Comparison of ENCODE assay signal across 22 mouse cellular contexts in genomic region chr14:32536763-32537162, GRCm38 (mm10). TPM values are rescaled to one million over a fixed set of nuclear protein-coding genes. Genes with fewer than 3 reads are reported as not detected.
DNase-seq lines count a peak whose midpoint lies in the region; ATAC-seq and TF ChIP-seq lines count a peak whose summit lies in the region.
"Had no signal": no experiment of that assay in that cellular context is flagged by ENCODE, and none has a peak within 500 bp of the region (broad histone marks: within the 10 kb centered on the region; RNA-seq: fewer than 3 reads in every experiment).

No protein-coding gene starts in this region.

- 45% methylated on average over 9 of the region's 9 CpGs for WGBS in embryonic facial prominence, embryonic 13.5 days
- 89% methylated on average over 9 of the region's 9 CpGs for WGBS in embryonic facial prominence, embryonic 10.5 days
- 67% methylated on average over 9 of the region's 9 CpGs for WGBS in midbrain, postnatal 0 days
- WGBS in midbrain, embryonic 14.5 days = 90% methylated on average over 9 of the region's 9 CpGs
- WGBS in liver, postnatal 0 days (ENCODE audit: insufficient replicate concordance) = 83% methylated on average over 9 of the region's 9 CpGs

- H3K4me1 ChIP-seq in embryonic facial prominence, embryonic 13.5 days = peaks cover 25% of the 10 kb centered on the region
- H3K4me1 ChIP-seq in embryonic facial prominence, embryonic 10.5 days = peaks cover 16% of the 10 kb centered on the region
- no peaks in the 10 kb centered on the region for H3K4me1 ChIP-seq in midbrain, postnatal 0 days (ENCODE audit: insufficient read depth, low read length)
- 0 out of 2 replicates have a peak, but pooled peaks cover 12% of the 10 kb centered on the region for H3K4me1 ChIP-seq in midbrain, embryonic 14.5 days (ENCODE audit: control insufficient read depth, insufficient read depth, low read length)
- no peaks in the 10 kb centered on the region for H3K4me1 ChIP-seq in liver, postnatal 0 days (ENCODE audit: insufficient read depth)

- no peak for TF ChIP-seq EP300 in liver, postnatal 0 days (IDR thresholded peaks at IDR 0.05; ENCODE audit: low read depth)

- peaks cover 34% of the 10 kb centered on the region for H3K36me3 ChIP-seq in embryonic facial prominence, embryonic 13.5 days
- H3K36me3 ChIP-seq in embryonic facial prominence, embryonic 10.5 days (replicated peaks) = peaks cover 70% of the 10 kb centered on the region
- H3K36me3 ChIP-seq in midbrain, postnatal 0 days (ENCODE audit: insufficient read depth, low read length) = peaks cover 4% of the 10 kb centered on the region; the same call in 1 of the 2 replicates
- peaks cover 10% of the 10 kb centered on the region for H3K36me3 ChIP-seq in midbrain, embryonic 14.5 days (ENCODE audit: control insufficient read depth, insufficient read depth, low read length)
- peaks cover 1% of the 10 kb centered on the region for H3K36me3 ChIP-seq in liver, postnatal 0 days (replicated peaks; ENCODE audit: insufficient read depth, low read length)

- no peaks in the 10 kb centered on the region for H3K9me3 ChIP-seq in embryonic facial prominence, embryonic 13.5 days
- no peaks in the 10 kb centered on the region for H3K9me3 ChIP-seq in embryonic facial prominence, embryonic 10.5 days
- H3K9me3 ChIP-seq in midbrain, postnatal 0 days (ENCODE audit: low read length) = no peaks in the 10 kb centered on the region
- no peaks in the 10 kb centered on the region for H3K9me3 ChIP-seq in midbrain, embryonic 14.5 days (ENCODE audit: control insufficient read depth, low read length)
- no peaks in the 10 kb centered on the region for H3K9me3 ChIP-seq in liver, postnatal 0 days (ENCODE audit: low read length)
- H3K9me3 ChIP-seq: hindbrain, embryonic 15.5 days; liver, embryonic 15.5 days; midbrain, embryonic 12.5 days had no signal

- no peak overlapping the region for H3K4me3 ChIP-seq in embryonic facial prominence, embryonic 13.5 days
- no peak overlapping the region for H3K4me3 ChIP-seq in embryonic facial prominence, embryonic 10.5 days
- no peak overlapping the region for H3K4me3 ChIP-seq in midbrain, postnatal 0 days (ENCODE audit: low read depth, low read length)
- no peak overlapping the region for H3K4me3 ChIP-seq in midbrain, embryonic 14.5 days (replicated peaks; ENCODE audit: low read depth, low read length)
- H3K4me3 ChIP-seq in liver, postnatal 0 days (ENCODE audit: low read depth, low read length) = no peak overlapping the region
- H3K4me3 ChIP-seq: gastrocnemius, adult 2 months; heart, adult 2 months; hindbrain, embryonic 15.5 days; liver, embryonic 15.5 days; midbrain, embryonic 12.5 days had no signal

- H3K4me2 ChIP-seq in embryonic facial prominence, embryonic 13.5 days = no peak overlapping the region
- no peak overlapping the region for H3K4me2 ChIP-seq in midbrain, postnatal 0 days (ENCODE audit: low read depth, low read length, poor library complexity, severe bottlenecking)
- no peak overlapping the region for H3K4me2 ChIP-seq in midbrain, embryonic 14.5 days (ENCODE audit: low read length)
- no peak overlapping the region for H3K4me2 ChIP-seq in liver, postnatal 0 days (ENCODE audit: low read depth, low read length)
- H3K4me2 ChIP-seq: hindbrain, embryonic 15.5 days; liver, embryonic 15.5 days; midbrain, embryonic 12.5 days had no signal

- no peak for TF ChIP-seq CTCF in midbrain, postnatal 0 days (IDR thresholded peaks at IDR 0.05)
- TF ChIP-seq CTCF in liver, postnatal 0 days (IDR thresholded peaks at IDR 0.05; ENCODE audit: low read depth) = no peak

- peak overlapping the region; percentile 41 for H3K27ac ChIP-seq in embryonic facial prominence, embryonic 13.5 days
- no peak overlapping the region for H3K27ac ChIP-seq in embryonic facial prominence, embryonic 10.5 days (replicated peaks)
- no peak overlapping the region for H3K27ac ChIP-seq in midbrain, postnatal 0 days (ENCODE audit: low read depth, low read length)
- H3K27ac ChIP-seq in midbrain, embryonic 14.5 days (replicated peaks; ENCODE audit: low read depth, low read length) = no peak overlapping the region
- H3K27ac ChIP-seq in liver, postnatal 0 days (ENCODE audit: low read depth) = no peak overlapping the region
- H3K27ac ChIP-seq: gastrocnemius, adult 2 months; heart, adult 2 months; hindbrain, embryonic 15.5 days; liver, embryonic 15.5 days; macrophage; midbrain, embryonic 12.5 days; stomach, postnatal 0 days had no signal

- no peak for ATAC-seq in embryonic facial prominence, embryonic 13.5 days (ENCODE audit: insufficient number of reproducible peaks, insufficient read depth, low FRiP score, low TSS enrichment, low read depth)
- no peak for ATAC-seq in midbrain, postnatal 0 days (ENCODE audit: low FRiP score)
- ATAC-seq in midbrain, embryonic 14.5 days (ENCODE audit: low FRiP score, low TSS enrichment) = no peak
- ATAC-seq in liver, postnatal 0 days = no peak

- no peaks in the 10 kb centered on the region for H3K27me3 ChIP-seq in embryonic facial prominence, embryonic 13.5 days
- no peaks in the 10 kb centered on the region for H3K27me3 ChIP-seq in embryonic facial prominence, embryonic 10.5 days (replicated peaks; ENCODE audit: low read depth, poor library complexity, severe bottlenecking)
- H3K27me3 ChIP-seq in midbrain, postnatal 0 days (ENCODE audit: insufficient read depth, low read length) = no peaks in the 10 kb centered on the region
- no peaks in the 10 kb centered on the region for H3K27me3 ChIP-seq in midbrain, embryonic 14.5 days (ENCODE audit: control insufficient read depth, insufficient read depth, low read length)
- no peaks in the 10 kb centered on the region for H3K27me3 ChIP-seq in liver, postnatal 0 days (ENCODE audit: insufficient read depth, low read length)
- H3K27me3 ChIP-seq: hindbrain, embryonic 15.5 days; liver, embryonic 15.5 days; midbrain, embryonic 12.5 days had no signal

- no peak overlapping the region for H3K9ac ChIP-seq in embryonic facial prominence, embryonic 13.5 days
- no peak overlapping the region for H3K9ac ChIP-seq in midbrain, postnatal 0 days (replicated peaks; ENCODE audit: low read length, poor library complexity, severe bottlenecking)
- H3K9ac ChIP-seq in midbrain, embryonic 14.5 days (replicated peaks; ENCODE audit: low read length) = no peak overlapping the region
- H3K9ac ChIP-seq in liver, postnatal 0 days (replicated peaks) = no peak overlapping the region
- H3K9ac ChIP-seq: hindbrain, embryonic 15.5 days; liver, embryonic 15.5 days; midbrain, embryonic 12.5 days had no signal

- DNase-seq in embryonic facial prominence, embryonic 10.5 days (ENCODE audit: low spot score) = no peak
- peak; percentile 43 for DNase-seq in layer of hippocampus, adult 11-12 months (ENCODE audit: low spot score)
- DNase-seq in layer of hippocampus, postnatal 25 days (ENCODE audit: extremely low spot score in 1 of 2, low spot score in 1 of 2) = no peak
- DNase-seq in midbrain, postnatal 0 days (ENCODE audit: low spot score) = peak; percentile 54
- no peak for DNase-seq in midbrain, embryonic 14.5 days
- peak; percentile 40 for DNase-seq in right cerebral cortex, postnatal 25 days
- DNase-seq in liver, postnatal 0 days = no peak
- DNase-seq: adrenal gland, postnatal 10 days; cerebellum, adult 9-11 months; embryo, embryonic 11 days; gastrocnemius, adult 2 months; heart, adult 2 months; heart, postnatal 14 days; kidney, adult 11 months; kidney, postnatal 25 days; thymus, postnatal 14 days had no signal

RNA-seq across cellular contexts. Expression of gene Ercc6, which starts 23.4 kb away (rescaled TPM):
- polyA plus RNA-seq in embryonic facial prominence, embryonic 13.5 days (2015; fragmentation: Nextera tagmentation; extraction: Ambion mirVana) = 24.3 and 25.0 TPM in 2 replicates
- polyA plus RNA-seq in embryonic facial prominence, embryonic 10.5 days (2016; fragmentation: Nextera tagmentation; extraction: Ambion mirVana) = 28.9 and 29.6 TPM in 2 replicates
- 10 to 100 TPM; 16.8 to 22.3 TPM for total RNA-seq in layer of hippocampus, postnatal 25 days (2021)
- total RNA-seq in midbrain, postnatal 0 days (2014; rRNA removed) = 9.9 and 17.6 TPM in 2 replicates
- polyA plus RNA-seq in midbrain, postnatal 0 days (2015; fragmentation: Nextera tagmentation; extraction: Ambion mirVana) = 16.8 and 18.5 TPM in 2 replicates
- polyA plus RNA-seq in midbrain, embryonic 14.5 days (2014; fragmentation: Nextera tagmentation; extraction: Ambion mirVana) = 24.2 and 31.8 TPM in 2 replicates
- polyA plus RNA-seq in liver, postnatal 0 days (2015; fragmentation: Nextera tagmentation; extraction: Ambion mirVana) = 5.3 and 5.4 TPM in 2 replicates

Comparison
In these comparisons a context has a peak if more than half of its experiments do, and no peak if none do; other contexts are left out.
1. DNase-seq: peak in layer of hippocampus, adult 11-12 months (single experiment), midbrain, postnatal 0 days (single experiment) and right cerebral cortex, postnatal 25 days (single experiment); none in embryonic facial prominence, embryonic 10.5 days (single experiment), layer of hippocampus, postnatal 25 days (0 of 2), midbrain, embryonic 14.5 days (single experiment) and liver, postnatal 0 days (single experiment).